Mouse (Mus musculus) ES-E14 (cell line): ENCODE results near the gene Rtkn2. TPM values are rescaled to one million over a fixed set of nuclear protein-coding genes. Genes with fewer than 3 reads are reported as not detected.

Source experiments
- DNase-seq: peaks from one replicate; pipeline ENCODE4 v3.0.0-alpha.2; 2013; ENCODE audit warnings: low read depth, low spot score
- H3K27ac ChIP-seq: 2 replicates; pipeline ENCODE4 v1.5.1; 2012; ENCODE audit warnings: low read depth, mild to moderate bottlenecking, low read length, moderate library complexity, mixed read lengths; ENCODE audit not compliant: poor library complexity, insufficient read depth, severe bottlenecking
- H3K36me3 ChIP-seq: 2 replicates; pipeline ENCODE4 v1.6.1; 2012; ENCODE audit warnings: mild to moderate bottlenecking, low read length, moderate library complexity, mixed read lengths; ENCODE audit not compliant: control insufficient read depth, poor library complexity, insufficient read depth, severe bottlenecking
- H3K4me1 ChIP-seq, 2 experiments: fragments of 150-350 bp in 1 of 2; sonication (generic) in 1 of 2; 2 replicates each; pipeline ENCODE4 v1.6.1; 2012; ENCODE audit warnings: low read length in 2 of 2, mild to moderate bottlenecking in 1 of 2, mixed read lengths in 1 of 2; ENCODE audit not compliant: control insufficient read depth in 2 of 2, insufficient read depth in 2 of 2, poor library complexity in 1 of 2
- H3K4me3 ChIP-seq, 2 experiments: fragments of 150-350 bp in 1 of 2; sonication (generic) in 1 of 2; 2 replicates each; pipeline ENCODE4 v1.5.1; 2012; ENCODE audit warnings: low read length in 2 of 2, low read depth in 1 of 2, mild to moderate bottlenecking in 1 of 2, mixed read lengths in 1 of 2; ENCODE audit not compliant: insufficient read depth in 1 of 2, poor library complexity in 1 of 2, severe bottlenecking in 1 of 2
- H3K9ac ChIP-seq: 2 replicates; pipeline ENCODE4 v1.6.1; 2012; ENCODE audit warnings: low read depth, mild to moderate bottlenecking, low read length, mixed read lengths; ENCODE audit not compliant: poor library complexity, insufficient read depth, severe bottlenecking
- H3K9me3 ChIP-seq: fragments of 150-350 bp; sonication (generic); 2 replicates; pipeline ENCODE4 v1.6.1; 2012; ENCODE audit warnings: low read depth, mild to moderate bottlenecking, low read length; ENCODE audit not compliant: control insufficient read depth, insufficient read depth
- CHD2 ChIP-seq: IDR thresholded peaks from 2 replicates; pipeline ENCODE4 v1.6.1; 2014; ENCODE audit warnings: mild to moderate bottlenecking, low read depth, low read length, inconsistent platforms
- HCFC1 ChIP-seq: IDR thresholded peaks from 2 replicates; pipeline ENCODE4 v1.6.1; 2012; ENCODE audit warnings: low read length, inconsistent platforms, borderline replicate concordance; ENCODE audit not compliant: insufficient read depth
- MAFK ChIP-seq: IDR thresholded peaks from 2 replicates; pipeline ENCODE4 v1.6.1; 2014; ENCODE audit warnings: mild to moderate bottlenecking, low read depth, low read length, inconsistent platforms; ENCODE audit not compliant: insufficient read depth
- ZC3H11A ChIP-seq: IDR thresholded peaks from 2 replicates; pipeline ENCODE4 v1.6.1; 2012; ENCODE audit warnings: low read depth, mild to moderate bottlenecking, inconsistent platforms, low read length, borderline replicate concordance
- ZNF384 ChIP-seq: IDR thresholded peaks from 2 replicates; pipeline ENCODE4 v1.6.1; 2012; ENCODE audit warnings: low read depth, low read length, inconsistent platforms
- in situ Hi-C, 2 experiments: fragments of 600-800 bp; cut with MboI; formaldehyde crosslinking; loops; one replicate each; pipeline ENCODE4 v1.15.1; 2025; ENCODE audit warnings: low sequenced_read_pairs in 2 of 2, inconsistent platforms in 1 of 2; ENCODE audit not compliant: unreplicated experiment in 2 of 2
- total RNA-seq: library from RNA; depleted of rRNA; stranded (reverse); fragments of 300-350 nt; gene quantifications from 2 replicates; pipeline ENCODE4 v1.2.3, GENCODE M21; 2012

Rtkn2 gene
- total RNA-seq, 1 experiment: 6.0 TPM

GRCm38 (mm10) chr10:67939546-67939945 is 39.8 kb upstream of the Rtkn2 start:
- no peaks in the 10 kb centered on the region for H3K9me3 ChIP-seq
- H3K9ac ChIP-seq: no peak overlapping the region
- no peak overlapping the region for H3K27ac ChIP-seq
- no peak for DNase-seq
- TF ChIP-seq ZNF384: no peak
- TF ChIP-seq CHD2: no peak
- TF ChIP-seq HCFC1: no peak
- TF ChIP-seq ZC3H11A: no peak
- no peak for TF ChIP-seq MAFK
- H3K4me1 ChIP-seq: no peaks in the 10 kb centered on the region
- no peak overlapping the region for H3K4me3 ChIP-seq
- in situ Hi-C loops: no loop called here
- no peaks in the 10 kb centered on the region for H3K36me3 ChIP-seq

GRCm38 (mm10) chr10:67943513-67943912 is 35.9 kb upstream of the Rtkn2 start:
- Histone ChIP-seq H3K36me3 (no peaks in the 10 kb centered on the region), H3K9ac (no peak overlapping the region), H3K27ac (no peak overlapping the region), H3K4me1 (no peaks in the 10 kb centered on the region), H3K4me3 (no peak overlapping the region), H3K9me3 (no peaks in the 10 kb centered on the region)
- in situ Hi-C loops: no loop called here
- TF ChIP-seq CHD2: no peak
- TF ChIP-seq HCFC1: no peak
- no peak for TF ChIP-seq MAFK
- no peak for TF ChIP-seq ZC3H11A
- DNase-seq: no peak

- TF ChIP-seq MAFK (no peak), ZC3H11A (no peak), CHD2 (no peak), ZNF384 (no peak), HCFC1 (no peak)
- H3K9me3 ChIP-seq: no peaks in the 10 kb centered on the region
- DNase-seq: no peak
- H3K27ac ChIP-seq: no peak overlapping the region
- H3K36me3 ChIP-seq: no peaks in the 10 kb centered on the region
- H3K4me1 ChIP-seq: peaks cover 1 to 4% of the 10 kb centered on the region in 2 experiments; a peak in 1 of 4 replicates
- in situ Hi-C loops: no loop called here
- no peak overlapping the region for H3K4me3 ChIP-seq
- no peak overlapping the region for H3K9ac ChIP-seq
Observed at GRCm38 (mm10) chr10:67950059-67950748, 29.2 kb upstream of the Rtkn2 start.

GRCm38 (mm10) chr10:67951690-67952089 is 27.7 kb upstream of the Rtkn2 start:
- H3K36me3 ChIP-seq: no peaks in the 10 kb centered on the region
- no peak for DNase-seq

GRCm38 (mm10) chr10:67955982-67956381 is 23.4 kb upstream of the Rtkn2 start:
- H3K4me3 ChIP-seq: no peak overlapping the region
- no peak for DNase-seq
- in situ Hi-C loops: no loop called here
- H3K27ac ChIP-seq: no peak overlapping the region
- TF ChIP-seq MAFK (no peak), CHD2 (no peak), ZNF384 (no peak), HCFC1 (no peak), ZC3H11A (no peak)
- no peaks in the 10 kb centered on the region for H3K36me3 ChIP-seq
- H3K9ac ChIP-seq: no peak overlapping the region
- H3K9me3 ChIP-seq: no peaks in the 10 kb centered on the region
- H3K4me1 ChIP-seq: peaks cover 0 to 2% of the 10 kb centered on the region in 2 experiments; a peak in 1 of 4 replicates

More at GRCm38 (mm10) chr10:67951690-67952089, 27.7 kb upstream of the Rtkn2 start:
- Histone ChIP-seq H3K4me3 (no peak overlapping the region), H3K9ac (no peak overlapping the region), H3K4me1 (peaks cover 1 to 4% of the 10 kb centered on the region in 2 experiments; a peak in 1 of 4 replicates), H3K9me3 (no peaks in the 10 kb centered on the region), H3K27ac (no peak overlapping the region)
- no peak for TF ChIP-seq ZNF384
- no peak for TF ChIP-seq MAFK
- no peak for TF ChIP-seq CHD2
- no peak for TF ChIP-seq HCFC1
- no peak for TF ChIP-seq ZC3H11A
- in situ Hi-C loops: no loop called here
